Mouse (Mus musculus) lung, postnatal 0 days (tissue): ENCODE results near the gene Ssbp1. TPM values are rescaled to one million over a fixed set of nuclear protein-coding genes. Genes with fewer than 3 reads are reported as not detected.

ENCODE experiments used
- ATAC-seq: fragments of 200-750 bp; cut with Nextera tagmentation; 2 replicates; pipeline ENCODE4 v1.8.0; 2017; ENCODE audit warnings: moderate library complexity
- DNase-seq: peaks from one replicate; pipeline ENCODE4 v3.0.0-alpha.2; 2016; ENCODE audit warnings: low spot score
- H3K27ac ChIP-seq: fragments of 300-500 bp; sonication (generic); 2 replicates; pipeline ENCODE4 v1.5.1; 2014; ENCODE audit warnings: antibody characterized with exemption, mild to moderate bottlenecking, low read length, mixed read lengths
- H3K27me3 ChIP-seq: fragments of 300-500 bp; sonication (generic); replicated peaks from 2 replicates; pipeline ENCODE4 v1.6.1; 2014; ENCODE audit warnings: low read length, mixed read lengths; ENCODE audit not compliant: insufficient read depth
- H3K36me3 ChIP-seq: fragments of 300-500 bp; sonication (generic); 2 replicates; pipeline ENCODE4 v1.6.1; 2014; ENCODE audit warnings: low read length, mixed read lengths; ENCODE audit not compliant: insufficient read depth
- H3K4me1 ChIP-seq: fragments of 300-500 bp; sonication (generic); 2 replicates; pipeline ENCODE4 v1.6.1; 2014; ENCODE audit warnings: antibody characterized with exemption, low read depth, low read length, mixed read lengths; ENCODE audit not compliant: insufficient read depth
- H3K4me2 ChIP-seq: fragments of 300-500 bp; sonication (generic); replicated peaks from 2 replicates; pipeline ENCODE4 v1.6.1; 2014; ENCODE audit warnings: low read depth, mild to moderate bottlenecking, low read length, moderate library complexity, mixed read lengths
- H3K4me3 ChIP-seq: fragments of 300-500 bp; sonication (generic); 2 replicates; pipeline ENCODE4 v1.5.1; 2014; ENCODE audit warnings: low read depth, low read length
- H3K9ac ChIP-seq: fragments of 300-500 bp; sonication (generic); replicated peaks from 2 replicates; pipeline ENCODE4 v1.6.1; 2014; ENCODE audit warnings: low read depth, mild to moderate bottlenecking
- H3K9me3 ChIP-seq: fragments of 300-500 bp; sonication (generic); 2 replicates; pipeline ENCODE4 v1.6.1; 2016; ENCODE audit warnings: low read length, mixed read lengths
- CTCF ChIP-seq: IDR thresholded peaks from 2 replicates; pipeline ENCODE4 v1.5.1; 2016; ENCODE audit warnings: antibody characterized with exemption, mild to moderate bottlenecking
- EP300 ChIP-seq: IDR thresholded peaks from 2 replicates; pipeline ENCODE4 v1.6.1; 2016; ENCODE audit warnings: antibody characterized with exemption, mild to moderate bottlenecking, control low read depth
- WGBS: fragments of 180-500 bp; shearing (Covaris S2); extraction: QIAGEN DNeasy Blood & Tissue Kit; methylation state at CpG from one replicate; pipeline ENCODE4 v1.1.7; 2014; 5-methylcytosine and 5-hydroxymethylcytosine counted together
- polyA plus RNA-seq: library from polyadenylated mRNA; unstranded; fragments of >200 nt; fragmentation: Nextera tagmentation; extraction: Ambion mirVana; gene quantifications from 2 replicates; pipeline ENCODE4 v1.2.1, GENCODE M21; 2015

The Ssbp1 gene
- polyA plus RNA-seq, 1 experiment from 2014 or later, result 100 TPM

DNA sequence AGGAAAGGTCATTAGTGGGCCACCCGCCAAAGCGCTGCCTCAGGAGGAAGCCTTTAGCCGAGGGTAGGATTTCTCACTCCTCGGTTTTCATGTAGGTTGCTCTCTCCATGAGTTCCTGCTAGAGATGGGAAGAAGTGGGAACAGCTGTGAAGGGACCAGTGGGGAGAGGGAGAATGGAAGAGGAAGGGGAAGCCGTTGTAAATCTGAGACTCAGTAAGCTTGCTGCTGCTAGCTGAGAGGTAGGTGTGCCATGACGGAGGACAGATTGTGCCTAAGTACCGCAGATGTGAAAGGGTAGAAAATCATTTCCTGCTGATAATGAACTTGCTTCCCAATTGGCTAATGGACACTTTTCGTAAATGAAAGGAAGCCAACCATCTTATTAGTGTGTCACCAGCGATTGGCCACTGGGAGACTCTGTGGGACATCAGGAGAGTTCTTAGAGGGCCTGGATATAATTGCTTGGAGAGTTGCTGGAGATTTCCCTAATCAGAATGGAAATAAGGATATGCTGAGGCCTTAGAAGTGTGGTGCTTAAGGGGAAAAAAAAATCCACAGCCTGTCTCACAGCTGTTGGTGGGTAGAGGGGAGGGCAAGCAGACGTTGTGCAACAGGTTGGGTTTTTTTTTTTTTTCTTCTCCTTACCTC lies 27.7 kb upstream of the Ssbp1 start:
- 17% methylated on average over 10 of the region's 10 CpGs for WGBS
- Histone ChIP-seq H3K36me3 (no peaks in the 10 kb centered on the region), H3K4me1 (no peaks in the 10 kb centered on the region), H3K4me3 (no peak overlapping the region), H3K9ac (no peak overlapping the region), H3K27me3 (no peaks in the 10 kb centered on the region), H3K27ac (no peak overlapping the region), H3K4me2 (no peak overlapping the region), H3K9me3 (no peaks in the 10 kb centered on the region)
- DNase-seq (no peak), ATAC-seq (no peak)
- TF ChIP-seq EP300 (no peak), CTCF (no peak)

DNA sequence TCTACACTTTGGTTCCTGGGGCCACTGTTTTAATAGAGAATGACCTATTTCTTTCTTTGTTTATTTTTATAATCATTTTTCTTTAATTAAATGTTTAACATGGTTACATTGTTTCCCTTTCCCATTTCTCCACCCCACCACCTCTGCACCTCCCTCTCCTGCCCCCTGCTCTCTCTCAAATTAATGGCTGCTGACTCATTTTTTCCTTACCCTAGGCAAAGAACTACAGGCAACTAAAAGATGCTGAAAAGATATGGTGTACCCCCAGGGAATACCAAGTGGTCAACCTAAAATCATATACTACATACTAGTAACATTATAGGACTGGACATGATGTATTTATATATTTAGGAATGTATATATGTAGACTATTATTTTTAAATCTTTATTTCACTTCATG lies 22.5 kb upstream of the Ssbp1 start:
- ATAC-seq, result no peak
- TF ChIP-seq EP300 (no peak), CTCF (no peak)
- Histone ChIP-seq H3K4me3 (no peak overlapping the region), H3K27ac (no peak overlapping the region), H3K4me1 (no peaks in the 10 kb centered on the region), H3K36me3 (no peaks in the 10 kb centered on the region), H3K27me3 (no peaks in the 10 kb centered on the region), H3K9ac (no peak overlapping the region), H3K4me2 (no peak overlapping the region), H3K9me3 (no peaks in the 10 kb centered on the region)
- no peak for DNase-seq

DNA sequence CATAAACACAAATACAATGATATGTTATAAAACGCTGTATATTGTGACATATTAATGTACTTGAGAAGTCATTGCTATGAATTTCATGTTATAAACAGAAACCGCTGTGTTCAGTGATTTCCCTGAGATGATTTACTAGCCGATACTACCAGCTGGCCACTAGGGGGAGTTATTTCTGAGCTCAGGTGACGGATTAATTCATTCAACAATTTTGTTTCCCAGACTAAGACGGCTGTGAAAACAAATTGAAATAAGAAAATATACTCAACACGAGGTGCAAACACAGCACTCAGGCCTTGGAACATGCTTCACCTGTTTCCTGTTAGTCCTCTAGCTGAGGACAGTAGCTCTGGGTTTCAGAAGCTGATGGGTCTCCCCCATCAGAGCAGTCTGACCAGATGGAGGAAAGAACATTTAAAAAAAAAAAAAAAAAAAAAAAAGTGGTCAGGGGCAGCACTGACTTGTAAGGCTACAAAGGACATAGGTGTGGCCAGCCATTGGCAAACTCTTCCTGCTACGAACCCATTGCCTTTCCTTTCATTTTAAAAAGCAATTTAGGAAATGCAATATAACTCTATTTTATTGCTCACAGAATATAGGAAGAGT lies 16.6 kb upstream of the Ssbp1 start:
- H3K4me1 ChIP-seq, result no peaks in the 10 kb centered on the region
- H3K4me2 ChIP-seq, result no peak overlapping the region
- no peaks in the 10 kb centered on the region for H3K27me3 ChIP-seq
- H3K27ac ChIP-seq, result no peak overlapping the region
- H3K9me3 ChIP-seq, result no peaks in the 10 kb centered on the region
- DNase-seq (peak; percentile 57), ATAC-seq (no peak)
- TF ChIP-seq CTCF (peak; percentile 66), EP300 (no peak)
- 24% methylated on average over 7 of the region's 7 CpGs for WGBS
- no peak overlapping the region for H3K4me3 ChIP-seq
- no peak overlapping the region for H3K9ac ChIP-seq
- no peaks in the 10 kb centered on the region for H3K36me3 ChIP-seq

DNA sequence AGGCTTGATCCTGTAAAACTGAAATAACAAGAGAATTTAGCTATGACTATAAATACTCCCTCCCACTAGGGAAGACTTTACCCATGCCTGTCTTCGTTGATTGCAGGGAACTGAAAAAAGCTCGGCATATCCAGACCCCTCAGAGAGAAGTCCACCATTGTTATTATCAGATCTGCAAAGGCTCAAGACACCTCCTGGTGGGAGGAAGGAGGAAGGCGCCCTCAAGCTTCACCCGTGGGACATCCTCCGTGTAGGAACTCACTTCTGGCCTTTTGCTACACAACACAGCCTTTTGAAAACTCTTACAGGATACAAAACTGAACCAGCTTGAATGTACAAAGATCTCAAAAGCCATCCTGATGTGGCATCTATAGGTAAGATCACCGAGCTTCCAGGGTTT lies 5.4 kb upstream of the Ssbp1 start:
- Histone ChIP-seq H3K9me3 (no peaks in the 10 kb centered on the region), H3K4me3 (no peak overlapping the region), H3K4me2 (no peak overlapping the region), H3K36me3 (no peaks in the 10 kb centered on the region), H3K4me1 (no peaks in the 10 kb centered on the region), H3K27ac (no peak overlapping the region), H3K9ac (no peak overlapping the region), H3K27me3 (no peaks in the 10 kb centered on the region)
- no peak for ATAC-seq
- DNase-seq, result peak; percentile 6
- WGBS, result 43% methylated on average over 6 of the region's 6 CpGs
- peak; percentile 57 for TF ChIP-seq CTCF
- TF ChIP-seq EP300, result no peak

DNA sequence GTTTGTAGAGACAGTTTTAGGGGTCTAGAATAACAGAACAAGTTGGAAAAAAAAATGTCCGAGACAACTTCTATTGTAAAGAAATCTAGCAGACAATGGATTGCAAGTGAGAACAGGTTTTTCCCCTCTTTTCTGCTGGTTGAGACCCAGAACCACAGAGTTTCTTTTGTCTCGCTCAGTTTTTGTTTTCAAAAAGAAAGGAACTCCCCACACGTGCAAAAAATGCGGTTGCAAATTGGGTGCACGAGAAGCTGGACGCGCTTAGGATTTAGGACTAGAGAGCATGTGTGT lies 513 bp downstream of the Ssbp1 start:
- Histone ChIP-seq H3K4me2 (peak overlapping the region; percentile 52), H3K27ac (peak overlapping the region; percentile 95), H3K4me1 (peaks cover 3% of the 10 kb centered on the region; the same call in 1 of the 2 replicates), H3K36me3 (peaks cover 20% of the 10 kb centered on the region; the same call in 1 of the 2 replicates), H3K9ac (peak overlapping the region; percentile 76), H3K9me3 (no peaks in the 10 kb centered on the region), H3K27me3 (no peaks in the 10 kb centered on the region), H3K4me3 (peak overlapping the region; percentile 66)
- DNase-seq (no peak), ATAC-seq (peak; percentile 4; the same call in 1 of the 2 replicates)
- WGBS, result 2% methylated on average over 7 of the region's 7 CpGs
- TF ChIP-seq CTCF, result no peak
- no peak for TF ChIP-seq EP300

DNA sequence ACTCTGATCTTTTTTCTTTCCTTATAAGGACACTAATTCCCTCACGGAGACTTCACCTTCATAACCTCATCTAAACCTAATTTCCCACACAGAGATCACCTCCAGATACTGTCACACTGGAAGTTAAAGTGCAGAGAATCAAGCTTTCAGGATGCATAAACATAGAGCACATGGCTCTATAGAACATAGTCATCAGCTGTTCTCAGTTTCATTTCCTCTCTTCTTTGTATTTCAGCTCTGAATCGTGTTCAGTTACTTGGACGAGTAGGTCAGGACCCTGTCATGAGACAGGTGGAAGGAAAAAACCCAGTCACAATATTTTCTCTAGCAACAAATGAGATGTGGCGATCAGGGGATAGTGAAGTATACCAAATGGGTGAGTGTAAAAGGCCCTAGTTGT lies 5.0 kb downstream of the Ssbp1 start:
- WGBS, result 79% methylated on average over 4 of the region's 4 CpGs
- TF ChIP-seq CTCF (no peak), EP300 (no peak)
- ATAC-seq (no peak), DNase-seq (no peak)
- Histone ChIP-seq H3K4me2 (no peak overlapping the region), H3K9ac (no peak overlapping the region), H3K9me3 (no peaks in the 10 kb centered on the region), H3K4me1 (peaks cover 3% of the 10 kb centered on the region; the same call in 1 of the 2 replicates), H3K36me3 (peaks cover 30% of the 10 kb centered on the region; the same call in 1 of the 2 replicates), H3K27me3 (no peaks in the 10 kb centered on the region), H3K27ac (no peak overlapping the region), H3K4me3 (no peak overlapping the region)
